Mouse (Mus musculus) heart, postnatal 4 days (tissue): ENCODE measurements at regions not wholly inside any gene's neighbourhood (a gene's known extent, or its start where the extent isn't known, plus 50 kb on each side); places are given as distances from the start of the nearest gene placed in this dataset.
A peak's percentile ranks its signal among the peaks of the same experiment; 100 is the strongest.
"Not testable (repeated sequence)": the region's sequence is repeated elsewhere in the genome, so short reads cannot be mapped to it uniquely, and the experiment has no call there.

ENCODE experiments used
- DNase-seq: peaks from one replicate; pipeline ENCODE4 v3.0.0; 2021

DNA sequence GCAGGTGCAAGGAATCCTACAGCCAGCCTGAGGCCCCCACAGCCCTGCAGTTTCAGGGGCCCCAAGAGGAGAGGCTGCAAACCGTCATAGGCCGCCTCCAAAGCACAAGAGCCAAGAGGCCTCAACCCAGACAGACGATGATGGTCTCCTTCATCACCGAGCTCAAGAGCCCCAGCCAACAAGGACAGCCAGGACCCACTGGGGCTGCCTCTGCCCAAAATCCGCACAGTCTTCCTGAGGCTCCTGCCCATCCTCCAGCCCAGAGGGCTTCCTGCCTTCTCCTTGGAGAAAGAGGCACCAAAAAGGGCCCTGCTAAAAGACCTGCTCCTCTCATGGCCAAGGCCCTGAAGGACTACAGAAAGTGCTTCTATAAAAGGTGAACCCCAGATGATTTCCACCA, 112.3 kb downstream of the Nus1 start:
- not testable (repeated sequence) for DNase-seq

- DNase-seq = no peak
These were observed 113.5 kb downstream of the Nus1 start for GRCm38 (mm10) chr10:52530846-52531245.

- no peak for DNase-seq
These were observed 116.0 kb downstream of the Nus1 start for GRCm38 (mm10) chr10:52533278-52533892.

DNA sequence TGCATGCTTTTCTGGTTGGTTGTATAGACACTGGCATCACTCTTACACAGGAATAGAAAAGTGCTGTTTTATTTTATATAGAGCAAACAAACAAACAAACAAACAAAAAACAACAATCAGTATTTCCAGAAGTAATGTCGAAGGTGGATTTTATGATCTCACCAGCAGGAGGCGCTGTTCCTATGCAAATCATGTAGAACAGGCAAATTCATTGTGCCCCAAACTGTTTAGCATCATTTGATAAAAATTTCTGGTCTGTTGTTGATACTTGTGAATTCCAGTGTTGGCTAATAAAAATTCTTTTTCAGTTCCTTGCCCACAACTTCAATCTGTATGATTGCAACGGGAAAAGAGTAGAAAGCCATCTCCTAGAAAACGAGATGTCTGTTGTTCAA, 116.5 kb downstream of the Nus1 start:
- peak; percentile 28 for DNase-seq

- no peak for DNase-seq
These were observed 128.2 kb downstream of the Nus1 start for GRCm38 (mm10) chr10:52545566-52545965.

GRCm38 (mm10) chr10:52577383-52577782, 113.0 kb upstream of the Slc35f1 start:
- DNase-seq = no peak

- DNase-seq = no peak
These were observed 112.5 kb upstream of the Slc35f1 start for GRCm38 (mm10) chr10:52577795-52578194.

GRCm38 (mm10) chr10:52578238-52578832, 112.0 kb upstream of the Slc35f1 start:
- no peak for DNase-seq

DNA sequence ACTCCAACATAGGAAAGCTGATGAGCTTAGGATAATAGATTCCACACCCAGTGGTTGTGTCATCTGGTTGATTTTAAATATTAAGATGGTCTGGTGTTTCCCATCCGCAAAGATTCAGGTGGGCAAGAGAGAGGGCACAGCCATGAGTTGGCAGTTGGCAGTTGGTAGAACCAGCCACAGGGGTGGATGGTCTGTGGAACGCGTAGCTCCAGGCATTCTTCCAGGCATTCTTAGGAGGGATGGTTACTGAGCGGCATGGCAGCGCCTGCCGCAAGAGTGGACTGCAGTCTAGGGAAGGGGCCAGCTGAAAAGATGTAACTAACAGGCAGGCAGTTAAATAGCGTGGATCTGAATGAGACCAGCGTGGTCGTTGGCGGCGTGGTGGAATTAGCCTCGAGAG, 96.6 kb upstream of the Slc35f1 start:
- no peak for DNase-seq
